Mouse (Mus musculus) adrenal gland, adult 2 months (tissue): ENCODE measurements around the gene Kcp. TPM values are rescaled to one million over a fixed set of nuclear protein-coding genes. Genes with fewer than 3 reads are reported as not detected.

Experiments
- DNase-seq: peaks from one replicate; pipeline ENCODE4 v3.0.0; 2021
- polyA plus RNA-seq: library from polyadenylated mRNA; depleted of rRNA; stranded (reverse); fragments of >200 nt; gene quantifications from 2 replicates; pipeline ENCODE4 v1.2.3, GENCODE M21; 2012
- total RNA-seq, 2 experiments: library from RNA; stranded (reverse); gene quantifications; 2 replicates each; pipeline ENCODE4 v1.2.3; 2021

Kcp gene
- total and polyA plus RNA-seq, 3 experiments, result 1.9 to 8.3 (median 2.1) TPM

DNA sequence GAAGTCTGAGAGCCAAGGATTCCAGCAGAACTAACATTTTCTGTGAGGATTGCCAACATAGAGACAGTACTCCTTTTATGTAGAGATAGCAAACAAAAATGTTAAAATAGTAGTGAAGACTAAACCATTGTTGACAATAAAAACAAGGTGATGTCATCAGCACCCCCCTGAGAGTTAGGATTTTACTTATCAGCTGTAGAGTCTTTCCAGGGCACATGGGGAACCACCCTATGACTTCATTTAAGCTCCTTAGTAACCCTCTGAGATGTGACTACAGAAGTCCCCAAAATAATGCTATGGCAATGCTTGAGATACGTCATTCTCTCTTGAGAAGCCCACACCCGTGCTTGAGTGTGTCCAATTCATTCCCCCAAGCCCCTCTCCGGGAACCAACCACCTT lies 44.4 kb downstream of the Kcp start:
- no peak for DNase-seq

DNA sequence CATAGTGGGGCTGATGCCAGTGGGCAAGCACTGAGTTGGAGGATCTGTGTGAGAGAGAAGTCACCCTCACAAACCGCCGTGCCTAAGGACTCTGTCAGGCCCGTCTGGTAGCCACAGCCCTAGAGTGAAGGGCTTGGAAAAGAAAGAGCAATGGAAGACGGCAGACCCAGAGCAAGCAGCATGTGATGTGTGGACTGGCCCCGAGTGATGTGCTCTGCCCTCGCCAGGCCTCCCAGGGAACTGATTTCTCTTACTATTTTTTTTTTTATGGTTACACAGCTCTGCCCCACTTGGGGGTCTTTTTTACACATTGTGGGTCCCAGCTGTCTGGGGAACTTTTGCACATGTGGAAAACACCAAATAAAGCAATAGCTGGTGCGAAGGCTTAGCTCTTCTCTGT lies 46.2 kb downstream of the Kcp start:
- DNase-seq, result no peak

DNA sequence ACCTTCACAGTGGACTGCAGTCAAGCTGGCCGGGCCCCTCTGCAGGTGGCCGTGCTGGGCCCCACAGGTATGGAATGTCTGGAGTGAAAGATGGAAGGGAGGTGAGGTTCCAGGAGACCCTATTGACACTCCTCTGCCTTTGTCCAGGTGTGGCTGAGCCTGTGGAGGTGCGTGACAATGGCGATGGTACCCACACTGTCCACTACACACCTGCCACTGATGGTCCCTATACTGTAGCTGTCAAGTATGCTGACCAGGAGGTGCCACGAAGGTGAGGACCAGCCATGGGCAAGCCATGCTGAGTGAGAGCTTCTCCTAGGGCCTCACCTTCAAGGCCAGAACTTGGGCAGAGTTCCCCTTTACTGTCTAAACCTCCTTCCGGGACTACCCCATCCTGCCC lies 57.1 kb downstream of the Kcp start:
- DNase-seq, result no peak

DNA sequence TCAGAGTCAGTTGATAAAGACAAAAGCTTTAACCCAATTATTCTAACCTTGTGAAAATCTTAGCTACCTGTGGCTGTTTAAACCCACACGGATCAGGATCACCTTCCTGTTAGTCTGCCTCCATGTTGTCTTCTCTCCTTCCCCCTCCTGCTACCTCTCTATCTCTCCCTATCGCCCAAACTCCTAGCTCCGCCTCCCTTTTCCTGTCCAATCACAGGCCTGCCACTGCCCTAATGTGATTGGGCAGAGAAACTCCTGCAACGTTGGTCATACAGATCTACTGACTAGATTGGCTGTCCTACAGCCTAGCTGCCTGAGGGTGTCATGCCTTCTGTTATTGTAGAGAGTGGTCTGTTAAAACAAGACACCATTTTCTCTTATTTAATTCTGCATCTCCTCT lies 57.9 kb downstream of the Kcp start:
- no peak for DNase-seq

DNA sequence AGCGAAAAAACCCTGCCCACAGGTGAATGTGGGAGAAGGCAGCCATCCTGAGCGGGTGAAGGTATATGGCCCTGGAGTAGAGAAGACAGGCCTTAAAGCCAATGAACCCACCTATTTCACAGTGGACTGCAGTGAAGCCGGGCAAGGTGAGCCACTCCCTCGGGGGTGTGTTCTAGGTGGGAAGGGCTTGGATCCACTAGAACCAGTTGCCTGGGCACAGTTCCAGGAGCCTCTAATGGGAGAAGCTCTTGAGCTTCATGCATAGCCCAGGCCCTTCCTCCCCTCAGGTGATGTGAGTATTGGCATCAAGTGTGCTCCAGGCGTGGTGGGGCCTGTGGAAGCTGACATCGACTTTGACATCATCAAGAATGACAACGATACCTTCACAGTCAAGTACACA lies 62.4 kb downstream of the Kcp start:
- no peak for DNase-seq

DNA sequence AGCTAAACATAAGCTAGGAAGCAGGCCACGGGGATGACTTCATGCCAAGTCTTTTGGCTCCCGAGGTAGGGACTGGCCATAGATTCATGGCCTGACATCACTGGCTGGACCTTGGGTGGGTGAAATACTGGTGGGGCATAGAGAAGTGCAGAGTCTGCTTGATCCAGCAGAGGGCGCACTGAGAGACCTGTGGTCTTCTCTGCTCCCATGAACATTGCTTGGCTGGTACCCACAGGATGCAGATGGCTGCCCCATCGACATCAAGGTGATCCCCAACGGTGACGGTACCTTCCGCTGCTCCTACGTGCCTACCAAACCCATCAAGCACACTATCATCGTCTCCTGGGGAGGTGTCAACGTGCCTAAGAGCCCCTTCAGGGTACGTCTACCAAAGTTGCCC lies 63.0 kb downstream of the Kcp start:
- peak; percentile 40 for DNase-seq

DNA sequence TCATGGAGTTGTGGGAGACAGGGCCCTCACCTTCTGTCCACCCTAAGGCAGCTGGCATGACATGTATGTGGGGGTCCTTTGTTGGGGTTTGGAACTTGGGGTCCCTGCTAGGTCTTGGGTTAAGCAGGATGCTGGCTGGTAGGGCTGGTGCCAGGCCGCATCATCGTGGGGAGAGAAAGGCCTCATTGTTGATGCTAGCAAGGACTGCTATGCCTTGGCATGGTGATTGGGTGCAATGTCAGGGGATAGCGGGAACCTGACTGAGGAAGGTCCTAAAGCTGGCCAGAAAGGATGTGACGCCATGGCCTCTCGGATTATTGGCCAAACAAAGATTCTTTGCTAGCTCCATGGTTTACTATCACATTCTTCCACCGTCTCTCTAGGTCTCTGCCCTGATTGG lies 68.0 kb downstream of the Kcp start:
- DNase-seq, result no peak

DNA sequence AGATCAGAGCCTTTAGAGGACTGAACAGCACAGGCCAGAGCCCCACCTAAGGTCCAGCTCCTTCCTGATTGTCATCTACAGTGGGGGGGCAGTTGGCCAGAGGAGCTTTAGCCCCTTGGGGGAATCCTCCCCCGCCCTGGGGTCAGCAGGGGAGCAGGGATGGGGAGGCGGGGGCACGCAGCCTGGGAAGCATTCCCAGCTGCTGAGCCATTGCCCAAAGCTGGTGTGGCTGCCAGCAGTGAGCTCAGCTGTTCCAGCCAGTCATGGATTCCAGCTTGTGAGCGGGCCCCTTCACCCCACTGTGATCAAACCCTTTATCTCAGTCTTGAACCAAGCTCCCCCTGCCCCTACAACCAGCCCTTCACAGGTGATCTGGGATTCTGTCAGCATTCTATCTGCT lies 68.5 kb downstream of the Kcp start:
- no peak for DNase-seq

DNA sequence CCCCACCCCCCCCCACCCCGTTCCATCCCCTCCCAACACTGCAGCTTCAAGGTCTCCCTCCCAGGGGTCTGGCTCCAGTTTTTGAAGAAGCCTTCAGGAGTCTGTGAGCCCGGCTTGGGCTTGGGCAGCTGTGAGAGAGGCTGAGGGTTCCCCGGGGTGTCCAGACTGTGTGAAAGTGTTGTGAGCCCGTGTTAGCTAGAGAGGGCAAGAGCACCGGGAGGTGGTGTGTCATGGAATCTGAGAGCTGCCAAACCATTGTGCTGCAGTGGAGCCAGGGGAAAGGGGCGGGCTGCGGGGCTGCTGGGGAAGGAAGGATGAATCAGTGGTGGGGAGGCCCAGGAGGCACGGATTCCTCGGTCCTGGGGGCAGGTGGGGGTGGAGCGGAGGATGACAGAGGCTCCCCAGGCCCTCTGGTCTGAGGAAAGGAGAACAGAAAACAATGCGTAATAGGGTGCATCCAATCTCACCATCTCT lies 71.3 kb downstream of the Kcp start:
- DNase-seq, result peak; percentile 25

DNA sequence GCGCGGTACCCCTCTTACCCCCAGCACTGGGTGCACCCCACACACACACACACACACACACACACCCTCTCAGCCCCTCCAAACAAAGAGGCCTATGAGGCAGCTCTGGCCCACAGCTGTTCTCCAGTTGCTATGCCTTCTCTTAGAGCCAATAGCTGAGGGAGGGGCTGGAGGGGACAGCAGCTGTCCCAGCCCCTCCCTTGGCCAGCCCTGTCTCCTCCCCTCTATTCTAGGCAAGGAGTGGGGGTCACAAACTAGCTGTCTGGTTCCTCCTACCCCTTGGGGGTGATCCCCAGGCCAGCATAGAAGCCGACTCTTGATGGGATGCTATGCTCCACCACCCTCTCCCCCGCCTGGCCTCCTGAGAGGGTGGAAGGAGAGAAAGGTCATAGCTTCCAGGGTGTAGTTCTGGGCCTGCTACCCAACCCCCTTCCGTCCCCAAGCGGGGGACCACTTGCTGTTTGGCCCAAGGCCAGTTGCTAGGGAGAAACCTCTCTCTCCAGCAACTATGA lies 71.8 kb downstream of the Kcp start:
- DNase-seq, result no peak

DNA sequence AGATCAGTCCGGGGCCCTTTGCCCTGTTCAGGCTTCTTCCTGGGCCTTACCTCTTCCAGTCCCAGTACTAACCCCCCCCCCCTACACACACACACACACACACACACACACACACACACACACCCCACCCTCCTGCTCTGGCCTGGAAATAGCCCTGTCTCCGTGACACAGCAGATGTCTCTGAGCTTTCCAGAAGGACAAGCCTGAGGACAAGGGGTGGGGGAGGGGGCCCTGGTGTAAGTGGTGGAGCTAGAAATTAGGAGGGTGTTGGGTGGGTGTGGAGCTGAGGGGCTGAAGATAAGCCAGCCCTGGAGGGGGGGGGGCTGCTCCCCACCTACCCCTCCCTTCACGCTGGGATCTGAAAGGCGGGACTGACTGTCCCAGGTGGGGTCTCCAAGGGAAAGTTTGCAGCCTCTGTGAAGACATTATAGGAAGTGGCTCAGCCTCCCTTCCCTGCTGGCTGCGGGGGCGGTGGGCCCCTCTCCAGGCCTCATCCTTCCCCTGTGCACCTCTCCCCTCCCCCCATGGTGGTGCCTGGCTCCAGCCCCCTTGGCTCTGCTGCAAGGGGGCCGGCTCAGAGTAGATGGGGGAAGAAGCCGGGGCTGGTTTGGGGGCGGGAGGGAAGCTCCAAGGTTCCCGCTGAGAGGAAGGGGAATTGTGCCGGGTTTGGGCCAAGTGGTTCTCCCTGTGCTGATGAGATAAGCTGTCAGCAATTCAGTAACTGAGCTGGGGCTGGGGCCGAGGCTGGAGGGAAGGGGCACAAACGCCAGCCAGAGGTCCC lies 72.7 kb downstream of the Kcp start:
- DNase-seq, result no peak

DNA sequence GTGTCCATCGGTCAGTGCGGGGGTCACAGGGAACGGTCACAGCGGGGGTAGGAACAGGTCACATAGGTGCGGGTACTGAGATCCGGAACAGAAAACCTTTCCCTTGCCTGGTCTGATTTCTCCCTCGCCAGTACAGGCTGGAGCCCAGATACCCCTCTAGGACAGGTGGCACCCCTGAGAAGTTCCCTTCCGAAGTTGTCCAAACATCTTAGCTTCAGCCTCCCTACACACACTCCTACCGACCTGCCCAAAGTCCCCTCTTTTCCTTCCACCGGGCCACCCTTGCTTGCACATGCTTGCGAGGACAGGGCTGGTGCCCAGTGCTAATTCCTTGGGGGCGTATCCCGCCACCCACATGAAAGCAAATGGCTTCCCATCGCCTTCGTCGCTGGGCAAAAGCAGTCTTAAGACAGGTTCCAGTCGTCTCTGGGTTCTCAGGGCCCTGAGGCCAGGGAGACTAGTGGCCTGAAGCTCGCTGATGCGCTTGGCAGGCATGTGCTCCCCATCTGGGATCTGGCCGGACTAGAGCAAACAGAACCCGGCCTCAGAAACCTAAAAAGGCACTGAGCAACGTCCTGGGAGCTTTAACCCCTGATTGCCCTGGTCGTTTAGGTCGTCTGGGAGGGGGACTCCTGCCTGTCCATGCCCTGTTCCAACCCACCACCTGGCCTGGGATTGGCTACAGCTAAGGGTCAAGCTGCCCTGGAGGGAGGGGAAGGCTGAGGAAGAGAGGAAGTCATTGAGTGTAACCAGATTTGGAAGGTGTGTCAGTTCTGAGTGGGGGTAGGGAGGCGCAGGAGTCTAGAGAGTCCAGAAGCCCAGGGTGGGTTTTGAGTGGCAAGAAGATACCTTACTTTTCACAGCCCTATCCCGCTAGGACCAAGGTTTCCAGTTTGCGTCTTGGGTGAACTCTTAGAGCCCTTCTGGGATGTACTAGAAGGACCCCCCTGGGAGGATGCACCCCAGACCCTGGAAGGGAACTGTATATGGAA lies 73.7 kb downstream of the Kcp start:
- no peak for DNase-seq

DNA sequence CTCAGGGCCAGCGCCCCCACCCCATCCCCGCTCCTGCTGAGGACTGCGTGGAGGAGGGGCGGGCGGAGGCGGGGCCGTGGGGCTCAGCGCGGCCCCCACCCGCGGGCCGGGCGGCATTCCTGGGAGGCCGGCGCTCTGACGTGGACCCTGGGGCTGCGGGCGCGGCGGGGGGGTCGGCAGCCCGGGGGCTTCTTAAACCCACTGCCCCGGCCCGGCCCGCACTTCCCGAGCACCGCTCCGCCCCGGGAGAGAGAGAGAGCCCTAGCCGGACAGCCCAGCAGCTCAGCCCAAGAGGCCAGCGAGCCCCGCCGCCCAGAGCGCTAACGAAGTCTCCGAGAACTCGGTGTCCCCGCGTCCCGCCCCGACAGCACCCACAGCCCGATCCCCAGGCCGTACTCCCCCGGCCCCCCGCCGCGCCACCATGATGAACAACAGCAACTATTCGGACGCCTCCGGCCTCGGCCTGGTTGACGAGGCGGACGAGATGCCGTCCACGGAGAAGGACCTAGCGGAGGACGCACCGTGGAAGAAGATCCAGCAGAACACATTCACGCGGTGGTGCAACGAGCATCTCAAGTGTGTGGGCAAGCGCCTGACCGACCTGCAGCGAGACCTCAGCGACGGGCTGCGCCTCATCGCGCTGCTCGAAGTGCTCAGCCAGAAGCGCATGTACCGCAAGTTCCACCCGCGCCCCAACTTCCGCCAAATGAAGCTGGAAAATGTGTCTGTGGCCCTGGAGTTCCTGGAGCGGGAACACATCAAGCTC lies 74.5 kb downstream of the Kcp start, which contains the start of gene Flnc:
Gene Flnc, plus strand, starts transcription at position 219 of the 766 bp plus-strand sequence.
- DNase-seq, result peak; percentile 36

DNA sequence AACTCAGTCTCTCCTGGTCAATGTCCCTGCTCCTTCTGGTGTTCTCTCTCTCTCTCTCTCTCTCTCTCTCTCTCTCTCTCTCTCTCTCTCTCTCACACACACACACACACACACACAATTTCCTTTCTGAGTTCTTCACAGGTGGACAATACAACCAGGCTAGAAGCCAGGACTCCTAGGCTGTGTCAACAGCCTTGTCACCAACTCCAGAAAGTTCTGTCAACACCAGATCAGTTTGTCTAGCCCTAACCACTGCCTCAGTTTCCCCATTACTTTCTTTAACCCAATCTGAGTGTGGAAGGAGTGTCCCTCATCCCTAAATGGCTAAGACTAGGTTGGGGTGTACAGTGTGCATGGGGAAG lies 75.1 kb downstream of the Kcp start:
- DNase-seq, result no peak

DNA sequence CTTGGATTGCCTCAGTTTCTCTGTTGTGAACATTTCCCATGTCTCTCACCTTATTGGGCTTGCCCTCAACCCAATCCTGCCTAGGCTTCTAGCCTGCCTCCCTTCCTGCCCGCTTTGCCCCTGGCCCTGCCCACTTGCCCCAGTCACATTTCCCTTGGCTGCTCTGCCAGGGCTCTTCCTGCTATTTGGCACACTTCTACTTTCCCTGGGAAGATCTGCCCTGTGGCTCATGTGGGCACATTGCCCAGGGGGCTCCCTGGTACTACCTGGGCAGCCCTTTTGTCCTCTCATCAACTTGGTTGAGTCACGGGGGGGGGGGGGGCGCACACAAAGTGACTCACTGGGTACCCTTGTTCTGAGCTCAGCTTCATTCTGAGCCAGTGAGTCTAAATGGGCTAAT lies 75.6 kb downstream of the Kcp start:
- DNase-seq, result no peak

DNA sequence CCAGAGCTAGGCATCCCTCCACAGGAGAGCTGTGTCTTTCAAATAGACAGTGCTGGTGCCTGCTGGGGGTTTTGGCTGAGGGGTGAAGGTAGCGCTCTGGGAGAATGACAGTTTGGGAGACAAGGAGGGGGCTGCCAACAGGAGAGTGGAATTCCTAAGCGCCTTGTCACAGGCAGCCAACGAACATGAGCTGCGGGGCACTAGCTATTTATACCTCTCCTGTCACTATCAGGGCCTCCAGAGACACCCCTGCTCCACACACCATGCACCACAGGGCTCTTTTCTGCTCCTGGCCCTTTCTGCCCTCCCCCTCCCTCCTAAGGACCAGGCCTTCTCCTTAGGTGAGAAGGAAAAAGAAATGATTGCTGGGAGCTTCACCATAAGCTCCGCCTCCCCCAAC lies 76.3 kb downstream of the Kcp start:
- DNase-seq, result no peak

DNA sequence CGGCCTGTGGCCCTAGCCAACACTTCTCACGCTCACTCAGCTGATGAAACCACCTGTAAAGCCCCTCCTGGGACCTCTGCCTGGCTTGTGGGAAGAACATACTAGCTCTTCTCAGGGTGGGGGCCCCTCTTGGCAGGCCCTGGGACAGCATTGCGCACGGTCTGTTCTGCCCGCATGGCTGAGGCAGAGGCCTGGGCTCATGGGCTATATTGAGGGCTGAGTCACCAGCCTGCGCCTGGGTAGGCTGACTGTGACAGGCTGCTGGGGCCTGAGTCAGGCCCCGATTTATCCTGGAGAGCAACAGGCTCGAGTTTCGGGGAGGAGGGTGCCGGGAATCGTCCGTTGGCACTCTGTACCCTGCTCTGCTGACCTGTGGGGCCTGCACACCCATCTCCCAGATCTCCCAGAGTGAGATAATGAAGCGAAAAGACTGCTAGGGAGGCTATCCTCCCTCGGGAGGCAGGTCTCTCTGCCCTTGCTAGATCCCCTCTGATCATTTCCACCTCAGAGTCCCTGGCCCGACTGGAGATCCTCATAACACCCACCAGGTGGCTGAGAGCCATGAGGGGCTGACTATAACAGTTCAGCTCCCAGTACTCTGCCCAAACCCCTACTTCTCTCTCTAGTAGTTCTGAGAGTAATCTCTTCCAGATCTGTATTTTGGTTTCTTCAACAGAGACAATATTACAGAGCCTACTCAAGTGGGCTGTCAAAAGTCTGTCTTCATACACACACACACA lies 76.9 kb downstream of the Kcp start:
- DNase-seq, result no peak

DNA sequence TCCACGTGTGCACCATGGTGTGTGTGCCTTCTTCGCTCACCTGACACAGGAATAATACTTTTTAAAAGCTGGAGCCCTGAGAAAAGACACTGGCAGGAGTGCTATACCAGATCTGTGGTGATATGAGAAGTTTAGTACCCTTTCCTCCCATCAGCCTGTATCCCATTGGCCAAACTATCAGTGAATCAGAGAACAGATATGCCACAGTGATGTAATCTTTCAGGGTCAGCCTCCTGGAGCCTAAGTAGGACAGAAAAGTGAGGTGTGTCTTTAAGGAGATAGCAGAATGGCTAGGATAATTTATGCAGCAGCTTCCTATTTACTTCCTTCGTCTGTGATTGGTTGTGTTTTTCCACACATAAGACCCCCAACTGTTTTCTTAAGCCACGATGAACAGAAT lies 79.6 kb downstream of the Kcp start:
- DNase-seq, result peak; percentile 55

DNA sequence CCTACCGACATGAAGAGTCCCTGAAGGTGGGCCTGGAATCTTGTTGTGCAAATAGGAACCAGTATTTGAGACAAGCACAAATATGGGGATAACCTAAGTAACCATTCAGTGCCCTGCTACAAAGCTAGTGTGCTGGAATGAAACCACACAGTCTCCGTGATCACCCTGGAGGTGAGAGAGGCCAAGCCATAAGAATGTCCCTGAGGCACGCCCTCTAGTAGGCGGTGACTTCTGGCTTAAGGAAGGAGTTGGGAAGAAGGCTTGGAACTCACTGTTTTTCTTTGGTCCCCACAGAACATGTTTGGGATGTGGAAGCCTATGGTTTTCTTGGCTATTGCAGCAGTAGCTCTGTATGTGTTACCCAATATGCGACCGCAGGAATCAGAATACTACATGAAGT lies 81.4 kb downstream of the Kcp start:
- no peak for DNase-seq

DNA sequence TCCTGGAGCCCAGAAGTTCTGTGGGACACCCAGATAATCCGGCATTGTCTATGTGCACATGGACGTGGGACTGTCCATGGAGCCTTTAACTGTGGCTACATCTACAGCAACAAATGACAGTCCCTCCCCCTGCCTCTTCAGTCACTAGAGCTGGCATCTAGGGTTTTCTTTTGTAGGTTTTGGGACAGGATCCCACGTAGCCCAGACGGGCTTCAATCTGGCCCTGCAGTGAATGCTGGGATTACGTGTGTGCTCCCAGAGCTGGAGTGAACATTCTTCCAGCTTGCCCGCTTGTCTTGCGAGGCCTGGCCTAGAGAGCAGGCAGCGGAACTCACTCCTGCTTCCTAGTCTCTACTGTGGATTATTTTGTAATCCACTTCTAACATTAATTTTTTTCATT lies 82.6 kb downstream of the Kcp start:
- no peak for DNase-seq
